Mouse (Mus musculus) hindbrain, embryonic 16.5 days (tissue): ENCODE data around the gene Ndufa10. TPM values are rescaled to one million over a fixed set of nuclear protein-coding genes. Genes with fewer than 3 reads are reported as not detected.

Experiments used
- ATAC-seq: fragments of 200-750 bp; cut with Nextera tagmentation; 2 replicates; pipeline ENCODE4 v1.8.0; 2017; ENCODE audit warnings: moderate TSS enrichment, moderate library complexity
- H3K27ac ChIP-seq: fragments of 300-500 bp; sonication (generic); 2 replicates; pipeline ENCODE4 v1.5.1; 2014; ENCODE audit warnings: low read depth, mild to moderate bottlenecking, control low read depth, low read length, moderate library complexity
- H3K27me3 ChIP-seq: fragments of 300-500 bp; sonication (generic); replicated peaks from 2 replicates; pipeline ENCODE4 v1.6.1; 2014; ENCODE audit warnings: low read length; ENCODE audit not compliant: control insufficient read depth, insufficient read depth
- H3K36me3 ChIP-seq: fragments of 300-500 bp; sonication (generic); 2 replicates; pipeline ENCODE4 v1.6.1; 2014; ENCODE audit warnings: mild to moderate bottlenecking, low read length, moderate library complexity, mixed read lengths; ENCODE audit not compliant: control insufficient read depth, insufficient read depth
- H3K4me1 ChIP-seq: fragments of 300-500 bp; sonication (generic); 2 replicates; pipeline ENCODE4 v1.6.1; 2014; ENCODE audit warnings: low read depth, low read length; ENCODE audit not compliant: control insufficient read depth, insufficient read depth
- H3K4me2 ChIP-seq: fragments of 300-500 bp; sonication (generic); 2 replicates; pipeline ENCODE4 v1.6.1; 2014; ENCODE audit warnings: mild to moderate bottlenecking, low read length, control low read depth, moderate library complexity
- H3K4me3 ChIP-seq: fragments of 300-500 bp; sonication (generic); 2 replicates; pipeline ENCODE4 v1.5.1; 2014; ENCODE audit warnings: mild to moderate bottlenecking, low read length, control low read depth, moderate library complexity
- H3K9ac ChIP-seq: fragments of 300-500 bp; sonication (generic); 2 replicates; pipeline ENCODE4 v1.6.1; 2014; ENCODE audit warnings: low read depth, mild to moderate bottlenecking, control low read depth, low read length, moderate library complexity
- H3K9me3 ChIP-seq: fragments of 300-500 bp; sonication (generic); 2 replicates; pipeline ENCODE4 v1.6.1; 2014; ENCODE audit warnings: mild to moderate bottlenecking, low read length, moderate library complexity; ENCODE audit not compliant: control insufficient read depth
- WGBS: fragments of 180-500 bp; shearing (Covaris S2); extraction: QIAGEN DNeasy Blood & Tissue Kit; methylation state at CpG from one replicate; pipeline ENCODE4 v1.1.7; 2014; 5-methylcytosine and 5-hydroxymethylcytosine counted together
- microRNA-seq: library from miRNA; unstranded; fragments of <30 nt; microRNA quantifications from one replicate; pipeline ENCODE4, GENCODE M21; 2017
- polyA plus RNA-seq: library from polyadenylated mRNA; unstranded; fragments of >200 nt; fragmentation: Nextera tagmentation; extraction: Ambion mirVana; gene quantifications from 2 replicates; pipeline ENCODE4 v1.2.1, GENCODE M21; 2015

The Ndufa10 gene
- polyA plus RNA-seq, 1 experiment from 2014 or later: 361 TPM

DNA sequence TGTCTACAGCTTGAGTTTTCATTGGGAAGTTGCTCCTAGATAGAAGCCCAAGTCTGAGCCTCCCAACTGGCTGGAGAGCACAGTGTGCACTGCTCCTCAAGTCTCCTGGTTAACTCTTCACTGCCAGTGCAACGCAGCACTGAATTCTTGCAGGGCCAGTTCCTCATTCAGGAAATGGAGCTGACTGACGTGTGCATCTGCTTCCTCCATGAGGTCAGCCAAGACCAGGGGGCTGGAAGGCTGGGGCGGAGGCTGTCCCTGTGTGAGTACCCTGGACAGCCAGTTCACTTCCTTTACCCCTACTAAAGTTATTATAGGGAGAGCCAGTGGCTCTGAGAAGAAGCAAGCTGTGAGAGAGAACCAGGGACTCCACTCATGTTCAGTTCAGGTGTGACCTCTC is 79.4 kb downstream of the Ndufa10 start:
- ATAC-seq: no peak
- Histone ChIP-seq H3K4me1 (peaks cover 8% of the 10 kb centered on the region), H3K9ac (no peak overlapping the region), H3K9me3 (no peaks in the 10 kb centered on the region), H3K27me3 (no peaks in the 10 kb centered on the region), H3K4me3 (no peak overlapping the region), H3K4me2 (no peak overlapping the region), H3K36me3 (no peaks in the 10 kb centered on the region), H3K27ac (no peak overlapping the region)
- 72% methylated on average over 3 of the region's 3 CpGs for WGBS

DNA sequence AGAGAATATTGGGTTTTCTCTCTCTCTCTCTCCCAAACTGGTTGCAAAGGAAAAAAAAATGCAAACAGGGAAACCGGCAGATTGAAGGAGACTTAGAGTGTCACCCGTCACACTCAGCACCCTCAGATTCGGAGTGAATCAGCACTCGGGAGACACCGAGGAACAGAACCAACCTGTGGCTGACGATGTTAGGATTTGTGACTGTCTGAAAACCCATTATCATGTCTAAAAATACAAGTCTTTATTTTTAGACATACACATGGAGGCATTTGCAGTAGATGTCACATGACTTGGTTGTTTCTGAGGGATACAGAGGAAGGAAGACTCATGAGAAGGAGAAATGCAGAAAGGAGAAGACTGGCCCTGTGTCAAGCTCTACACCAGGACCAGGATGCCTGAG is 80.5 kb downstream of the Ndufa10 start:
- Histone ChIP-seq H3K27me3 (no peaks in the 10 kb centered on the region), H3K4me2 (no peak overlapping the region), H3K4me3 (no peak overlapping the region), H3K9me3 (no peaks in the 10 kb centered on the region), H3K9ac (no peak overlapping the region), H3K27ac (no peak overlapping the region), H3K4me1 (peaks cover 8% of the 10 kb centered on the region), H3K36me3 (no peaks in the 10 kb centered on the region)
- ATAC-seq: no peak
- WGBS: 90% methylated on average over 6 of the region's 6 CpGs

Small RNA genes lying within 50 kb of the gene (microRNA-seq; reads per million reads assigned to microRNA genes)
- 3.7 reads per million, percentile 12 among the genes with 10 or more reads in this experiment for gene Mir6900

Other genes starting within 250 kb of the Ndufa10 start
- gene Olfr1416, start 11.3 kb upstream of the Ndufa10 start, polyA plus RNA-seq: not detected in 2 replicates
- not detected in 2 replicates for gene Olfr1415, start 22.2 kb upstream of the Ndufa10 start, polyA plus RNA-seq
- gene Olfr1414, start 44.8 kb upstream of the Ndufa10 start, polyA plus RNA-seq: not detected in 2 replicates
- not detected in 2 replicates for gene Olfr1413, start 97.5 kb upstream of the Ndufa10 start, polyA plus RNA-seq
- gene Olfr1412, start 111.9 kb upstream of the Ndufa10 start, polyA plus RNA-seq: not detected in 2 replicates
- gene Olfr1411, start 120.6 kb upstream of the Ndufa10 start, polyA plus RNA-seq: not detected in 2 replicates
- gene Olfr1410, start 131.9 kb upstream of the Ndufa10 start, polyA plus RNA-seq: not detected in 2 replicates
- gene Olfr12, start 143.9 kb upstream of the Ndufa10 start, polyA plus RNA-seq: 0.24 TPM in 1 of 2 replicates, not detected in the other
- gene Cops9, start 168.1 kb upstream of the Ndufa10 start, polyA plus RNA-seq: 496 and 558 TPM in 2 replicates
- gene Otos, start 175.0 kb upstream of the Ndufa10 start, polyA plus RNA-seq: 0.19 and 0.29 TPM in 2 replicates